Mouse (Mus musculus): ENCODE data around the gene Armc5. TPM values are rescaled to one million over a fixed set of nuclear protein-coding genes. Genes with fewer than 3 reads are reported as not detected.
A peak's percentile ranks its signal among the peaks of the same experiment; 100 is the strongest.

Gene Armc5
- total RNA-seq, 1 experiment, result 11.4 TPM

DNA sequence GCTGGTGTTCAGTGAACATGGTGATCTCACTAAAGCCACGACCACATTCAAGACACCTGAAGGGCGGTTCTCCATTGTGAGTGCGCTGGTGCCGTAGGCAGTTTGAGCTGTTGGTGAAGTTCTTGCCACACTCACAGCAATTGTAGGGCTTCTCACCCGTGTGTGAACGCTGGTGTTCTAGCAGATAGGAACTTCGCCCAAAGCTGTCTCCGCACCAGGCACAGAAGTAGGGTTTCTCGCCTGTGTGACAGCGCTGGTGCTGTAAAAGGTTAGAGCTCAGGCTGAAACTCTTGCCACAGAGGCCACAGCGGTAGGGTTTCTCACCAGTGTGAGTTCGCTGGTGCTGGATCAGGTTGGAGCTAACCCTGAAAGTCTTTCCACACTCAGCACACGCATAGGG, 716 bp upstream of the Armc5 start:
- Histone ChIP-seq H3K9me3 (ENCODE audit: control insufficient read depth, insufficient read depth, low read depth, low read length) (no peaks in the 10 kb centered on the region), H3K27ac (ENCODE audit: insufficient read depth, low read depth, low read length, poor library complexity, severe bottlenecking) (no peak overlapping the region), H3K36me3 (ENCODE audit: control insufficient read depth, insufficient read depth, low read length, poor library complexity, severe bottlenecking) (peaks cover 8% of the 10 kb centered on the region; the same call in 1 of the 2 replicates), H3K4me3 (ENCODE audit: insufficient read depth in 1 of 2, low read depth in 1 of 2, low read length in 2 of 2, poor library complexity in 1 of 2, severe bottlenecking in 1 of 2) (peak overlapping the region in 1 of 2 experiments; percentile 89; a peak in 3 of 4 replicates), H3K4me1 (ENCODE audit: control insufficient read depth in 2 of 2, insufficient read depth in 2 of 2, low read length in 2 of 2, poor library complexity in 1 of 2) (peaks cover 0 to 2% of the 10 kb centered on the region in 2 experiments; a peak in 1 of 4 replicates), H3K9ac (ENCODE audit: insufficient read depth, low read depth, low read length, poor library complexity, severe bottlenecking) (0 out of 2 replicates have a peak overlapping the region, but pooled peaks have one; percentile 97)
- TF ChIP-seq HCFC1 (IDR thresholded peaks at IDR 0.05; ENCODE audit: borderline replicate concordance, insufficient read depth, low read length) (no peak), CHD2 (IDR thresholded peaks at IDR 0.05; ENCODE audit: low read depth, low read length) (no peak), MAFK (IDR thresholded peaks at IDR 0.05; ENCODE audit: insufficient read depth, low read depth, low read length) (no peak), ZNF384 (IDR thresholded peaks at IDR 0.05; ENCODE audit: low read depth, low read length) (no peak), ZC3H11A (IDR thresholded peaks at IDR 0.05; ENCODE audit: borderline replicate concordance, low read depth, low read length) (no peak)
- in situ Hi-C loops (cut with MboI; ENCODE audit: low sequenced_read_pairs in 2 of 2, unreplicated experiment in 2 of 2), result no loop called here
- DNase-seq (ENCODE audit: low read depth, low spot score), result no peak

DNA sequence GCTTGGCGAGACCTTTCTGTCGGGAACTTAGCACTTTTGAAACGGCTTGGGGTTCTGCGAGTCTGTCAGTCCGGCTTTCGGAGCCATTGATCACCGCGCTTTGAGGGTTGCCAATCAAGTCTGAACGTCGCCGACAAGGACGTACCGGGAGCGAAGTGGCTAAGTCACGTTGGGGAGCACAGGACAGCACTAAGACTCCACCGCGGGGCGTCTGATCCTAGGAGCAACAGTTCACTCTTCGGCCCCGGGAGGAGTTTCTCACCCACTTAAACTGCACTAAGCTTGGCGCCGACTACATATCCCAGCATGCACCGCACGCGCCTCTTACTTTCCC, 418 bp downstream of the Armc5 start:
- no peak for TF ChIP-seq ZNF384 (IDR thresholded peaks at IDR 0.05; ENCODE audit: low read depth, low read length)
- TF ChIP-seq MAFK (IDR thresholded peaks at IDR 0.05; ENCODE audit: insufficient read depth, low read depth, low read length), result no peak
- TF ChIP-seq CHD2 (IDR thresholded peaks at IDR 0.05; ENCODE audit: low read depth, low read length), result no peak
- TF ChIP-seq HCFC1 (IDR thresholded peaks at IDR 0.05; ENCODE audit: borderline replicate concordance, insufficient read depth, low read length), result no peak; the same call in 1 of the 2 replicates
- TF ChIP-seq ZC3H11A (IDR thresholded peaks at IDR 0.05; ENCODE audit: borderline replicate concordance, low read depth, low read length), result no peak
- in situ Hi-C loops (cut with MboI; ENCODE audit: low sequenced_read_pairs in 2 of 2, unreplicated experiment in 2 of 2), result no loop called here
- peak overlapping the region; percentile 88 to 89 for H3K4me3 ChIP-seq (ENCODE audit: insufficient read depth in 1 of 2, low read depth in 1 of 2, low read length in 2 of 2, poor library complexity in 1 of 2, severe bottlenecking in 1 of 2)
- H3K4me1 ChIP-seq (ENCODE audit: control insufficient read depth in 2 of 2, insufficient read depth in 2 of 2, low read length in 2 of 2, poor library complexity in 1 of 2), result peaks cover 0 to 2% of the 10 kb centered on the region in 2 experiments; a peak in 1 of 4 replicates
- DNase-seq (ENCODE audit: low read depth, low spot score), result no peak
- H3K9ac ChIP-seq (ENCODE audit: insufficient read depth, low read depth, low read length, poor library complexity, severe bottlenecking), result peak overlapping the region; percentile 97
- H3K9me3 ChIP-seq (ENCODE audit: control insufficient read depth, insufficient read depth, low read depth, low read length), result no peaks in the 10 kb centered on the region
- peaks cover 13% of the 10 kb centered on the region; the same call in 1 of the 2 replicates for H3K36me3 ChIP-seq (ENCODE audit: control insufficient read depth, insufficient read depth, low read length, poor library complexity, severe bottlenecking)
- H3K27ac ChIP-seq (ENCODE audit: insufficient read depth, low read depth, low read length, poor library complexity, severe bottlenecking), result peak overlapping the region; percentile 97

DNA sequence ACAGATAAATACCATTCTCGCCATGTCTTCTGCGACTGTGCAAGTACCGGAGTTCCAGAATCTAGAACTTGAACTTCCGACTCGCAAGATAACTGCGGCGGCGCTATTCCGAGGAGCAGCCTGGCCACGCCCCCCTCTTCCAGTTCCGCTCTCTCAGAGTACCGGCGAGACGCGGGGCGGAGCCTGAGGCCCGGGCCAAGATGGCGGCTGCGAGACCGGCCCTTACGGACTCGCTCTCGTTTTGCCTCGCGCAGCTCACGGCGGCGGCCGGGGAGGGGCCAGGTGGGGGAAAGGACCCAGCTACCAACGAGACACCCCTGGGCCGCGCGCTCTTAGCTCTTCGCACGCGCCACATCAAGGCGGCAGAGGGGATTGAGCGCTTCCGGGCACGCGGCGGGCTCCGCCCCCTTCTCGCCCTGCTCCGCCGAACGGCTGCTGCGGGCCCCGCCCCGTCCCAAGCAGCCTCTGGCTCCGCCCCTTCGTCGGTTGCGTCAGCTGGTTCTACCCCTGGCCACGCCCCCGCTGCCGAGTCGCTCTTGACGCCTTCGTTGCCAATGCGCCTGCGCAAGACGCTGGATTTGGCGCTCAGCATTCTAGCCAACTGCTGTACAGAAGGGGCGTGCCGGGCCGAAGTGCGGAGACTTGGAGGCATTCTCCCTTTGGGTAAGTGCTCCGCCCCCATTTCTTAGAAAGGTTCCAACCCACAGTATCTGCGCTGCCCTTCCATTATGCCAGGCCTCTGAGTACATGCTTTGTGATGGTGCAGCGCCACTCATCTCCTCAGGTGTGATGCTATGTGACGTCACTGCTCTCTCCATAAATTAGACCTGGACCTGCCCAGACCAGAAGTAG, 1.0 kb downstream of the Armc5 start, which contains the start of gene 9130023H24Rik:
Gene 9130023H24Rik (minus strand): TSS at position 105 of the 852 bp plus-strand sequence.
- TF ChIP-seq MAFK (IDR thresholded peaks at IDR 0.05; ENCODE audit: insufficient read depth, low read depth, low read length) (0 out of 2 replicates have a peak, but pooled peaks have one; percentile 15), HCFC1 (IDR thresholded peaks at IDR 0.05; ENCODE audit: borderline replicate concordance, insufficient read depth, low read length) (peak; percentile 80; the same call in 1 of the 2 replicates), ZNF384 (IDR thresholded peaks at IDR 0.05; ENCODE audit: low read depth, low read length) (no peak), ZC3H11A (IDR thresholded peaks at IDR 0.05; ENCODE audit: borderline replicate concordance, low read depth, low read length) (no peak), CHD2 (IDR thresholded peaks at IDR 0.05; ENCODE audit: low read depth, low read length) (no peak)
- Histone ChIP-seq H3K36me3 (ENCODE audit: control insufficient read depth, insufficient read depth, low read length, poor library complexity, severe bottlenecking) (peaks cover 13% of the 10 kb centered on the region; the same call in 1 of the 2 replicates), H3K9ac (ENCODE audit: insufficient read depth, low read depth, low read length, poor library complexity, severe bottlenecking) (peak within 1 kb of the TSS; percentile 97), H3K9me3 (ENCODE audit: control insufficient read depth, insufficient read depth, low read depth, low read length) (no peaks in the 10 kb centered on the region), H3K27ac (ENCODE audit: insufficient read depth, low read depth, low read length, poor library complexity, severe bottlenecking) (peak within 1 kb of the TSS; percentile 97), H3K4me1 (ENCODE audit: control insufficient read depth in 2 of 2, insufficient read depth in 2 of 2, low read length in 2 of 2, poor library complexity in 1 of 2) (peaks cover 0 to 2% of the 10 kb centered on the region in 2 experiments; a peak in 1 of 4 replicates), H3K4me3 (ENCODE audit: insufficient read depth in 1 of 2, low read depth in 1 of 2, low read length in 2 of 2, poor library complexity in 1 of 2, severe bottlenecking in 1 of 2) (peak within 1 kb of the TSS; percentile 88 to 89)
- peak; percentile 99 for DNase-seq (ENCODE audit: low read depth, low spot score)
- in situ Hi-C loops (cut with MboI; ENCODE audit: low sequenced_read_pairs in 2 of 2, unreplicated experiment in 2 of 2), result no loop called here

- peak overlapping the region; percentile 77; the same call in 1 of the 2 replicates for H3K9ac ChIP-seq (ENCODE audit: insufficient read depth, low read depth, low read length, poor library complexity, severe bottlenecking)
- in situ Hi-C loops (cut with MboI; ENCODE audit: low sequenced_read_pairs in 2 of 2, unreplicated experiment in 2 of 2), result no loop called here
- TF ChIP-seq ZNF384 (IDR thresholded peaks at IDR 0.05; ENCODE audit: low read depth, low read length), result no peak
- no peak for TF ChIP-seq HCFC1 (IDR thresholded peaks at IDR 0.05; ENCODE audit: borderline replicate concordance, insufficient read depth, low read length)
- no peak for TF ChIP-seq ZC3H11A (IDR thresholded peaks at IDR 0.05; ENCODE audit: borderline replicate concordance, low read depth, low read length)
- TF ChIP-seq MAFK (IDR thresholded peaks at IDR 0.05; ENCODE audit: insufficient read depth, low read depth, low read length), result no peak
- TF ChIP-seq CHD2 (IDR thresholded peaks at IDR 0.05; ENCODE audit: low read depth, low read length), result no peak
- DNase-seq (ENCODE audit: low read depth, low spot score), result peak; percentile 50
- peaks cover 0 to 2% of the 10 kb centered on the region in 2 experiments; a peak in 1 of 4 replicates for H3K4me1 ChIP-seq (ENCODE audit: control insufficient read depth in 2 of 2, insufficient read depth in 2 of 2, low read length in 2 of 2, poor library complexity in 1 of 2)
- no peak overlapping the region; the same call in 1 of the 2 replicates for H3K27ac ChIP-seq (ENCODE audit: insufficient read depth, low read depth, low read length, poor library complexity, severe bottlenecking)
- H3K36me3 ChIP-seq (ENCODE audit: control insufficient read depth, insufficient read depth, low read length, poor library complexity, severe bottlenecking), result peaks cover 13% of the 10 kb centered on the region; the same call in 1 of the 2 replicates
- no peaks in the 10 kb centered on the region for H3K9me3 ChIP-seq (ENCODE audit: control insufficient read depth, insufficient read depth, low read depth, low read length)
- H3K4me3 ChIP-seq (ENCODE audit: insufficient read depth in 1 of 2, low read depth in 1 of 2, low read length in 2 of 2, poor library complexity in 1 of 2, severe bottlenecking in 1 of 2), result peak overlapping the region; percentile 45 to 60; a peak in 3 of 4 replicates
Observed at GRCm38 (mm10) chr7:128238991-128239390, 1.8 kb downstream of the Armc5 start.
